Mouse (Mus musculus): ENCODE measurements at regions not wholly inside any gene's neighbourhood (a gene's known extent, or its start where the extent isn't known, plus 50 kb on each side); places are given as distances from the start of the nearest gene placed in this dataset.
"Not testable (repeated sequence)": the region's sequence is repeated elsewhere in the genome, so short reads cannot be mapped to it uniquely, and the experiment has no call there.

GRCm38 (mm10) chr1:98667426-98667825 is 246.5 kb downstream of the Slco6d1 start:
- not testable (repeated sequence) for TF ChIP-seq CTCF (IDR thresholded peaks at IDR 0.05; ENCODE audit: borderline replicate concordance, insufficient read depth, low read depth, low read length); POLR2A (IDR thresholded peaks at IDR 0.05; ENCODE audit: borderline replicate concordance, insufficient read depth, low read length)

Data from cerebellum, adult 2 months (tissue).